Mouse (Mus musculus): ENCODE measurements around the gene Nr4a1. TPM values are rescaled to one million over a fixed set of nuclear protein-coding genes. Genes with fewer than 3 reads are reported as not detected.

Nr4a1 gene
- polyA plus RNA-seq, 1 experiment from 2014 or later: 2.4 TPM

DNA sequence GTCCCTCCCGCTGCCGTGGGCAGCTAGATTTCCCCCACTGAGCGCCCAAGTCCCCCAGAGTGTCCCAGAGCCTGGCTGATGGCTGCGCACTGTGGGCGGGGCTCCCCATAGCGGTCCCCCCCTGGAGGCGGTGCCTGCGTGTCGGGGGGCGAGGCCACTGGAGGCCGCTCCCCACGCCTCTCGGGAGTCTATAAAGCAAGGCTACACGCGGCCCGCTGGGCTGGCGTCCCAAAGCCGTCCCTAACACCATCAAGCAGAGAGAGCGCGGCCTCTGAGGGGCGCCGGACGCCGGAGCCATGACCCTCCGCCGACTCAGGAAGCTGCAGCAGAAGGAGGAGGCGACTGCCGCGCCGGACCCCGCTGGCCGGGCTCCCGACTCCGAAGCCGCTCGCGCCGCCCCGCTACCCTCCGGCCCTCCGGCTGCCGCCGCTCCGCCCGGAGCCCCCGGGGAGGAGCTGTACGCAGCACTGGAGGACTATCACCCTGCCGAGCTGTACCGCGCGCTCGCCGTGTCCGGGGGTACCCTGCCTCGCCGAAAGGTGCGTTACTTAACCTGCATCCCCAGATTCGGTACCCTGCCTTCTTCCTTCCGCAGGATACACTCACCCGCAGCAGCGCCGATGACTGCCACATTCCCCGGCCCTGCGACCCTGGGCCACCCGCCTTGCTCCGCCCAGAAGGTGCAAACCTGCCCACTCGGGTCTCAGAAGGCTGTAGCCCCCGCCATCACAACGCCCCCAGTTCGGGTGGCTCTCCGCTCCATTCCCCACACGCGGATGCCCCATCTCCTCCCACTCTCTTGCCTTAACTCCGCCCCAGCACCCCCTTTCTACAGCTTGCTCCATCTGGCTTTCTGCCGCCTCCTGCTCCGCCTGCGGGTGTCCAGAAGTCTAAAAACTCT, 29.8 kb upstream of the Nr4a1 start, which contains the start of gene Grasp:
Grasp (plus strand) TSS at position 183 of the 901 bp plus-strand sequence.
- Histone ChIP-seq H3K4me3 (peak within 1 kb of the TSS; percentile 71), H3K4me1 (peaks cover 58% of the 10 kb centered on the region), H3K9me3 (replicated peaks) (no peaks in the 10 kb centered on the region), H3K27me3 (peaks cover 21% of the 10 kb centered on the region; the same call in 1 of the 2 replicates), H3K36me3 (ENCODE audit: poor library complexity, severe bottlenecking) (0 out of 2 replicates have a peak, but pooled peaks cover 5% of the 10 kb centered on the region), H3K9ac (peak within 1 kb of the TSS; percentile 85), H3K27ac (no peak within 1 kb of the TSS), H3K4me2 (peak within 1 kb of the TSS; percentile 98)
- peak; percentile 84 for ATAC-seq
- 1% methylated on average over 52 of the region's 77 CpGs for WGBS

DNA sequence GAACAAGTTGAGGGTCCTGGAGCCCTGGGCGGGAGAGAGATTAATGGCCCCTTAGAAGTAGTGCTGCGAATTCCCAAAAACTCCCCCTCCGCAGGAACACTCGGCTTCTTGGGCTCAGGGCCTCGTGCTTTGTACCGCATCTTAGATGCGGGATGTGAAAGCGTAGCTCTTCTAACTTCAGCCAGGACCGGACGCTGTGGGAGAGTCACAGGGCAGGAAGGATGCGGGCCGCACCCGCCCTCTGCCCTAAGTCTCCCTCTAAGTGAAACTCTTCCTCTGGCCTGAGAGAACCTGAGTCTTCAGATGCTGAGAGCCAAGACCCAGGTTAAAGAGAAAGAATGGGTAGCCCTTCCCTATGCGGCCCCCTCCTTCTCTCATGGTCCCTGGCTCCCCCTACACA, 29.1 kb upstream of the Nr4a1 start:
- peaks cover 58% of the 10 kb centered on the region for H3K4me1 ChIP-seq
- peak overlapping the region; percentile 85 for H3K9ac ChIP-seq
- peak overlapping the region; percentile 98 for H3K4me2 ChIP-seq
- ATAC-seq: no peak
- H3K27ac ChIP-seq: no peak overlapping the region
- WGBS: 4% methylated on average over 14 of the region's 14 CpGs
- 0 out of 2 replicates have a peak, but pooled peaks cover 9% of the 10 kb centered on the region for H3K36me3 ChIP-seq (ENCODE audit: poor library complexity, severe bottlenecking)
- no peaks in the 10 kb centered on the region for H3K9me3 ChIP-seq (replicated peaks)
- peak overlapping the region; percentile 71 for H3K4me3 ChIP-seq
- H3K27me3 ChIP-seq: peaks cover 21% of the 10 kb centered on the region; the same call in 1 of the 2 replicates

DNA sequence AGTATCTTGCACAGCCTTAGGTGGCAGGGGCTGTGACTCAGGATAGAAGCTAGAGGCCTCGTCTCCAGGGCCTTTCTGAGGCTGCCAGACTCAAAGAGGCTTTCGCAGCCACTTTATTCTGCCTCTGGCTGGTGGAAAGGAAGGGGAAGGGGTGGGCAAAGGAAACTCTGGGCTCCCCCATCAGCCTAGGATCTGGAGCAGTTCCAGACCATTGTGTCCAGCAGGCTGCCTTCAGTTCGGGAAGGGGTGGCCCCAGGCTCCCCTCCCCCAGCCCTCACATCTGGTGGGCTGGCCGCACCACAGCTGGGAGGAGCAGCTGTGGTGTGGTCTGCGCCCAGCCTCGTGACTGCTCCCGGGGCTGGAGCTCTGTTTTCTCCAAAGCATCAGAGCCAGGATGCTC, 26.1 kb upstream of the Nr4a1 start:
- 18% methylated on average over 7 of the region's 7 CpGs for WGBS
- Histone ChIP-seq H3K36me3 (ENCODE audit: poor library complexity, severe bottlenecking) (peaks cover 24% of the 10 kb centered on the region), H3K4me2 (no peak overlapping the region), H3K9ac (no peak overlapping the region), H3K27ac (no peak overlapping the region), H3K27me3 (peaks cover 20% of the 10 kb centered on the region; the same call in 1 of the 2 replicates), H3K4me1 (peaks cover 29% of the 10 kb centered on the region), H3K4me3 (no peak overlapping the region), H3K9me3 (replicated peaks) (no peaks in the 10 kb centered on the region)
- ATAC-seq: no peak

DNA sequence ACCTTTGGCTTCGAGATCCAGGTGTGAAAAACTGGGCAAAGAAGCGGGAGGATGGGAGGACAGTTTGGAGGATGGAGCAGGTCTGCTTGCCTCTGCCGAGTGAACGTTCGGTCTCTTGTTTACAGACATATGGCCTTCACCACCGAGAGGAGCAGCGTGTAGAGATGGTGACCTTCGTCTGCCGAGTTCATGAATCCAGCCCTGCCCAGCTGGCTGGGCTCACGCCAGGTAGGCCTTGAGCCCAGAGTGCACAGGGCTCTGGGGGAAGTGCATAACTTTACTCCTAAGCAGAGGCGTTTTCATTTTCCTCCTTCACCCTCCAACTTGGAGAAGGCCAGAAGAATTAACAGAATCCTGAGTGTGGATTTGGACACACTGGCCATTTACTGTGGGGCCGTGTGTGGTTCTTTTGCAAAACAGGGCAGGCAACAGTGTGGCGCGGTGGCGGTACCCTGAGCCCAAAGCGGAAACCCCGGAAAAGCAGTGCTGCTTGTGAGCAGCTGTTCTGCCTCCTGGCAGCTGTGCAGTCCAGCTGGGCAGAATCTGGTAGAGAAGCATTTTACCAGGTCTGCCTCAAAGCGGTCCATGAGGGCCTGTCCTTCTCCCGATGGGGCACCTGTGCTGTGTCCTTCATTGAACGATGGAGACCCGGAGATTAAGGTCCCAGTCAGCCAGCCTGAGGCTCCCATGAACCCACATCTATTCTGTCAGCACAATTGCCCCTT, 25.0 kb upstream of the Nr4a1 start:
- Histone ChIP-seq H3K4me2 (no peak overlapping the region), H3K27me3 (0 out of 2 replicates have a peak, but pooled peaks cover 13% of the 10 kb centered on the region), H3K9ac (no peak overlapping the region), H3K4me1 (peaks cover 19% of the 10 kb centered on the region), H3K27ac (no peak overlapping the region), H3K36me3 (ENCODE audit: poor library complexity, severe bottlenecking) (peaks cover 24% of the 10 kb centered on the region), H3K9me3 (replicated peaks) (no peaks in the 10 kb centered on the region), H3K4me3 (no peak overlapping the region)
- WGBS: 92% methylated on average over 21 of the region's 21 CpGs
- no peak for ATAC-seq

DNA sequence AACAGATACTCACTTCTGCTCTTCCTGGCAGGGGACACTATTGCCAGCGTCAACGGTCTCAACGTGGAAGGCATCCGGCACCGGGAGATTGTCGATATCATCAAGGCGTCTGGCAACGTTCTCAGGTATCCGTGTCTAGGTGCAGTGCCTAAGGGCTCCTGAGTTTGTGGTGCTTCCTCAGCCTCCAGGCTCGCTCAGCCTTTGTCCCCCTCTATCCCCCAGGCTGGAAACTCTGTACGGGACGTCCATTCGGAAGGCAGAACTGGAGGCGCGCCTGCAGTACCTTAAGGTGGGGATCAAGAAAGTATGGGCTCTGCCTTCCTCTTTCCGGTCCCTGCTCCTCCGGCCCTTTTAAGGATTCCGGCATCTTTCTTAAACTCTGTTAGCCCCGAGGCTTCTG, 23.6 kb upstream of the Nr4a1 start:
- peaks cover 18% of the 10 kb centered on the region; the same call in 1 of the 2 replicates for H3K4me1 ChIP-seq
- WGBS: 95% methylated on average over 19 of the region's 19 CpGs

DNA sequence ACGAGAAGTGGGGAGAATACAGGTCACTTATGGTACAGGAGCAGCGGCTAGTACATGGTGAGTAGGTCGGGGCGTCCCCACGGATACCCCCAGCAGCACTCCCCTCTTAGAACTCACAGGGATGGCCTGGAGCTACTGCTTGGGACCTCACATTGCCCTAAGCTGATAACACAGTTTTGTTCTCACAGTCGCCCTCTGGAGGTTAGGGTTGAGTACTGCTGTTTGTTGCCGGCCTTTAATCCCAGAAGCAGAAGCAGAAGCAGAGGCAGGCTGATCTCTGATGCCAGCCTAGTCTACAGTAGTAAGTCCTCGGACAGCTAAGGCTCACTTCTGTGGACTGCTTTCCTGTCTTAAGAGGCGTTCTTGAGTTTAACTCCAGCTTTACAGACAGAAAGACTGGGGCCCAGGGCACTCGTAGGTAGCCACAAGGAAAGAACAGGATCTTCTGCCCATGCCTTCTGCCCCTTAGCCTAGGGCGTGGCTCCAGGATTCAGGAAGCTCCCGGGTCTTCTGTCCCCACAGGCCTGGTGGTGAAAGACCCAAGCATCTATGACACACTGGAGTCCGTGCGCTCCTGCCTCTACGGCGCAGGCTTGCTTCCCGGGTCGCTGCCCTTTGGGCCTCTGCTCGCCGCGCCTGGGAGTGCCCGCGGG, 22.9 kb upstream of the Nr4a1 start:
- Histone ChIP-seq H3K27ac (no peak overlapping the region), H3K9me3 (replicated peaks) (no peaks in the 10 kb centered on the region), H3K4me2 (peak overlapping the region; percentile 39), H3K4me3 (no peak overlapping the region), H3K36me3 (ENCODE audit: poor library complexity, severe bottlenecking) (peaks cover 24% of the 10 kb centered on the region), H3K4me1 (peaks cover 24% of the 10 kb centered on the region; the same call in 1 of the 2 replicates), H3K27me3 (0 out of 2 replicates have a peak, but pooled peaks cover 3% of the 10 kb centered on the region), H3K9ac (no peak overlapping the region)
- WGBS: 83% methylated on average over 23 of the region's 23 CpGs
- ATAC-seq: no peak

More for the DNA sequence above, 23.6 kb upstream of the Nr4a1 start:
- no peak overlapping the region for H3K27ac ChIP-seq
- ATAC-seq: no peak
- H3K9me3 ChIP-seq (replicated peaks): no peaks in the 10 kb centered on the region
- no peak overlapping the region for H3K4me3 ChIP-seq
- H3K9ac ChIP-seq: no peak overlapping the region
- H3K36me3 ChIP-seq (ENCODE audit: poor library complexity, severe bottlenecking): peaks cover 24% of the 10 kb centered on the region
- no peak overlapping the region for H3K4me2 ChIP-seq
- 0 out of 2 replicates have a peak, but pooled peaks cover 3% of the 10 kb centered on the region for H3K27me3 ChIP-seq

DNA sequence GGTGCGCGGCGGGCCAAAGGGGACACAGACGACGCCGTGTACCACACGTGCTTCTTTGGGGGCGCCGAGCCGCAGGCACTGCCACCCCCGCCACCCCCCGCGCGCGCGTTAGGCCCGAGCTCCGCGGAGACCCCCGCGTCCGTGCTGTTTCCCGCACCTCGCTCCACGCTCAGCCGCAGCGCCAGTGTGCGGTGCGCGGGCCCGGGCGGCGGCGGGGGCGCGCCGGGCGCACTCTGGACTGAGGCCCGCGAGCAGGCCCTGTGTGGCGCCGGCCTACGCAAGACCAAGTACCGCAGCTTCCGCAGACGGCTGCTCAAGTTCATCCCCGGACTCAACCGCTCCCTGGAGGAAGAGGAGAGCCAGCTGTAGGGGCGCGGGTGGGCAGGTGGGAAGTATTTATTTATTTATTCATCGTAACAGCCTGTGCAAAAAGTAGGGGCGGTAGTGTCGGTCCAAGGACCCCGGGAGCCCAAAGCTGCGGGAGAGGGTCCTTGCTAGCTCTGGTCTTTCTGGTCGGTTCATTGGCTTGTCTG, 22.4 kb upstream of the Nr4a1 start:
- Histone ChIP-seq H3K4me2 (peak overlapping the region; percentile 39), H3K4me3 (no peak overlapping the region), H3K9ac (no peak overlapping the region), H3K27me3 (0 out of 2 replicates have a peak, but pooled peaks cover 3% of the 10 kb centered on the region), H3K9me3 (replicated peaks) (no peaks in the 10 kb centered on the region), H3K36me3 (ENCODE audit: poor library complexity, severe bottlenecking) (peaks cover 24% of the 10 kb centered on the region), H3K4me1 (peaks cover 24% of the 10 kb centered on the region; the same call in 1 of the 2 replicates), H3K27ac (no peak overlapping the region)
- ATAC-seq: no peak
- WGBS: 59% methylated on average over 56 of the region's 56 CpGs

DNA sequence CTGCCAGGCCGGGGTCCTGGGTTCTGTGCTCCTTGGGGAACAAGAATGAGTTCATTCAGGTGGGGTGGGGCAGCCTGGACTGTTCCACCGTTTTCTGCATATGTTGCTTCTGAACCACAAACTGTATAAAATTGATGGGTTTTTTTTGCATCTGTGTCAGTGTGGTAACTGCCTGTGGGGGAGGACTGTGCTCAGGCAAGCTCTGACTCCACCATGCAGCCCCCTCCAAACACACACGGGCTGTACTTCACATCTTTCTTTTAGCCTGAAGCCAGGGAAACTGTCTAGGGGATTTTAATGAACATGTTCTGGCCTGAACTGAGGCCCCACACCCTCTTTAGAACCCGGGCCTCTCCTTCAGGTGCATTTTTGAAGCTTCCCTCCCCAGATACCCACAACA, 21.5 kb upstream of the Nr4a1 start:
- ATAC-seq: no peak
- WGBS: 91% methylated on average over 4 of the region's 4 CpGs
- H3K27ac ChIP-seq: no peak overlapping the region
- H3K36me3 ChIP-seq (ENCODE audit: poor library complexity, severe bottlenecking): peaks cover 24% of the 10 kb centered on the region
- H3K27me3 ChIP-seq: 0 out of 2 replicates have a peak, but pooled peaks cover 3% of the 10 kb centered on the region
- no peak overlapping the region for H3K4me2 ChIP-seq
- H3K9ac ChIP-seq: no peak overlapping the region
- H3K4me3 ChIP-seq: no peak overlapping the region
- H3K9me3 ChIP-seq (replicated peaks): no peaks in the 10 kb centered on the region
- H3K4me1 ChIP-seq: peaks cover 24% of the 10 kb centered on the region; the same call in 1 of the 2 replicates

DNA sequence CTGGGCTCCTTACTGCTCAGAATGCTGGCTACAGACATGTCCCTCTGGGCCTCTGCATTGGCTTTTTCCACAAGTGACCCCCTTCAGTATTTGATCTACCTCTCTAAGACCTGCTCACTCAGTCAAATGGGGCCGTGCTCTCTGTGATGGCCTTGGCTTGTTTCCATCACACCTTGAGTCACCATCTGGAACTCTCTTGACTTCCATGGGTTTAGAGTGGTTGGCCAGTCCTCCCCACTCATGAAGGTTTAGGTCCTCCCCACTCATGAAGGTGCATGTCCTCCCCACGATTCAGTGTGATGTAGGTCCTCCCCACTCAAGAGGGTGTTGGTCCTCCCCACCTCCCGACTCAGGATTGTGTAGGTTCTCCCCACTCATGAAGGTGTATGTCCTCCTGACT, 20.9 kb upstream of the Nr4a1 start:
- no peak overlapping the region for H3K4me3 ChIP-seq
- H3K4me1 ChIP-seq: peaks cover 18% of the 10 kb centered on the region; the same call in 1 of the 2 replicates
- H3K9me3 ChIP-seq (replicated peaks): no peaks in the 10 kb centered on the region
- WGBS: 81% methylated on average over 3 of the region's 3 CpGs
- H3K36me3 ChIP-seq (ENCODE audit: poor library complexity, severe bottlenecking): peaks cover 24% of the 10 kb centered on the region
- no peak overlapping the region for H3K9ac ChIP-seq
- H3K4me2 ChIP-seq: no peak overlapping the region
- no peak for ATAC-seq
- H3K27ac ChIP-seq: no peak overlapping the region
- 0 out of 2 replicates have a peak, but pooled peaks cover 3% of the 10 kb centered on the region for H3K27me3 ChIP-seq

DNA sequence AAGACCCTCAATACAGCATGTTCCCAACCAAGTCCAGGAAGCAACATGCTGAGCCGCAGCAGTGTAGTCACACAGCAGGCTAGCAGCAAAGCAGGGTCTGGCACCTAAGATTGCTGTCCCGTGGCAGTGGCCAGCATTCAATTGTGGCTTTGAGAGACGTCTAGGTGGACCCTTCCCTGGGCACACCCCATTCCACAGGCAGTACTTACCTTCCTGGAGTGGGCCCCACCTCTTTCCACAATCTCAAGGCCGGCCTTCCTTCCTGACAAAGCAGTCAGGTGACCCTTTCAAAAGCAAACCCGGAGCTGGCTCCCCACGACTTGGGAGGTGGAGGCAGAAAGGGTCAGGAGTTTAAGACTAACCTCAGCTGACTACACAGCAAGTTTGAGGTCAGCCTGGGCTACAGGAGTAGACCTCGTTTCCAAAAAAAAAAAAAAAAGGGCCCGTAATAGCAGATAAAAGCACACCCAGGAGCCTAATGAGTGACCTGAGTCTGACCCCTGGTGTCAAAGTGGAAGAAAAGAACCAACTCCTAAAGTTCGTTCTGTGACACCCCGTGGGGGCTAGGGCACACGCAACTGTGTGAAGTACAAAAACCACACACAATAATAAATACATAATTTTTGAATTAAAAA, 20.3 kb upstream of the Nr4a1 start:
- Histone ChIP-seq H3K27me3 (0 out of 2 replicates have a peak, but pooled peaks cover 7% of the 10 kb centered on the region), H3K9ac (no peak overlapping the region)
- 19% methylated on average over 11 of the region's 11 CpGs for WGBS

More for the DNA sequence above, 20.3 kb upstream of the Nr4a1 start:
- no peak overlapping the region for H3K4me2 ChIP-seq
- peaks cover 18% of the 10 kb centered on the region for H3K4me1 ChIP-seq
- H3K4me3 ChIP-seq: no peak overlapping the region
- H3K36me3 ChIP-seq (ENCODE audit: poor library complexity, severe bottlenecking): peaks cover 23% of the 10 kb centered on the region
- H3K27ac ChIP-seq: no peak overlapping the region
- ATAC-seq: no peak
- no peaks in the 10 kb centered on the region for H3K9me3 ChIP-seq (replicated peaks)
